Mouse (Mus musculus) spleen, postnatal 36 days (tissue): Measurements from ENCODE around the gene Slc9a3r2.

Source experiments
- DNase-seq, 2 experiments: peaks; one replicate each; pipeline ENCODE4 v3.0.0; 2022; ENCODE audit warnings: low spot score in 2 of 2, mixed read lengths in 1 of 2

Slc9a3r2 gene

GRCm38 (mm10) chr17:24636781-24637481, 13.2 kb downstream of the Slc9a3r2 start:
- DNase-seq, result no peak

GRCm38 (mm10) chr17:24635694-24636093, 14.4 kb downstream of the Slc9a3r2 start:
- DNase-seq, result no peak

- no peak for DNase-seq
Observed at GRCm38 (mm10) chr17:24635024-24635423, 15.1 kb downstream of the Slc9a3r2 start.

- no peak for DNase-seq
Observed at GRCm38 (mm10) chr17:24633831-24634230, 16.3 kb downstream of the Slc9a3r2 start.

GRCm38 (mm10) chr17:24632813-24633449, 17.2 kb downstream of the Slc9a3r2 start:
- DNase-seq, result peak in 1 of 2 experiments; percentile 35

GRCm38 (mm10) chr17:24632167-24632812, 17.8 kb downstream of the Slc9a3r2 start, which contains the start of the genes Tsc2 and Nthl1:
Tsc2 (minus strand) TSS chr17:24632630.
Nthl1 (plus strand) TSS chr17:24632680.
- DNase-seq, result peak; percentile 81 to 86

GRCm38 (mm10) chr17:24630072-24630471, 20.1 kb downstream of the Slc9a3r2 start:
- no peak for DNase-seq

- DNase-seq, result peak; percentile 61 to 66
Observed at GRCm38 (mm10) chr17:24628646-24629045, 21.5 kb downstream of the Slc9a3r2 start.

GRCm38 (mm10) chr17:24625472-24625871, 24.7 kb downstream of the Slc9a3r2 start:
- DNase-seq, result no peak

GRCm38 (mm10) chr17:24617561-24618194, 32.4 kb downstream of the Slc9a3r2 start:
- peak; percentile 19 to 27 for DNase-seq

GRCm38 (mm10) chr17:24610711-24611110, 39.4 kb downstream of the Slc9a3r2 start:
- no peak for DNase-seq

GRCm38 (mm10) chr17:24608874-24609273, 41.3 kb downstream of the Slc9a3r2 start:
- DNase-seq, result peak; percentile 27 to 42

- no peak for DNase-seq
Observed at GRCm38 (mm10) chr17:24608370-24608769, 41.8 kb downstream of the Slc9a3r2 start.

- no peak for DNase-seq
Observed at GRCm38 (mm10) chr17:24604557-24604956, 45.6 kb downstream of the Slc9a3r2 start.

GRCm38 (mm10) chr17:24603961-24604360, 46.2 kb downstream of the Slc9a3r2 start:
- DNase-seq, result no peak

GRCm38 (mm10) chr17:24600502-24600901, 49.6 kb downstream of the Slc9a3r2 start:
- no peak for DNase-seq

GRCm38 (mm10) chr17:24597989-24598388, 52.1 kb downstream of the Slc9a3r2 start:
- DNase-seq, result no peak

GRCm38 (mm10) chr17:24596471-24597183, 53.5 kb downstream of the Slc9a3r2 start:
- DNase-seq, result no peak

GRCm38 (mm10) chr17:24596073-24596466, 54.1 kb downstream of the Slc9a3r2 start:
- no peak for DNase-seq

GRCm38 (mm10) chr17:24595126-24596072, 54.7 kb downstream of the Slc9a3r2 start:
- no peak for DNase-seq
